Mouse (Mus musculus): ENCODE data around the gene Hrh1.
"Not testable (repeated sequence)": the region's sequence is repeated elsewhere in the genome, so short reads cannot be mapped to it uniquely, and the experiment has no call there.

Gene Hrh1

DNA sequence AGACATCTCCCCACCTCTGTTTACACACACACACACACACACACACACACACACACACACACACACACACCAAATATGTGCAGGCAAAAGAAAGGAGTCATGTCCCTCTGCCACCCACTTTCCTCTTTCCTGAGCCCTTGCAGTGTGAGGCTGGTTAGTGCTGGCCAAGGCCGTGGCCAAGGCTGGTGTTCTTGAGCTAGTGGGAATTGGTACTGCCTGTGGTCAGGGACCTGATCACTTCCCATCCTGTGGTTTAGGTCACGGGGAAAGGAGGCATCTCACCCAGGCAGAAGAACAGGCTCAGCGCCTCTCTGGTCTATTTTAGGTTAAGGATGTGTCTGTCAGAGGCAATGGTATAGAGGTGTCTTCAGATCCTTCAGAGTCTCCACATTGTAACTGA, 59.6 kb downstream of the Hrh1 start:
- in situ Hi-C loops (cut with MboI; ENCODE audit: low sequenced_read_pairs) = no loop called here

DNA sequence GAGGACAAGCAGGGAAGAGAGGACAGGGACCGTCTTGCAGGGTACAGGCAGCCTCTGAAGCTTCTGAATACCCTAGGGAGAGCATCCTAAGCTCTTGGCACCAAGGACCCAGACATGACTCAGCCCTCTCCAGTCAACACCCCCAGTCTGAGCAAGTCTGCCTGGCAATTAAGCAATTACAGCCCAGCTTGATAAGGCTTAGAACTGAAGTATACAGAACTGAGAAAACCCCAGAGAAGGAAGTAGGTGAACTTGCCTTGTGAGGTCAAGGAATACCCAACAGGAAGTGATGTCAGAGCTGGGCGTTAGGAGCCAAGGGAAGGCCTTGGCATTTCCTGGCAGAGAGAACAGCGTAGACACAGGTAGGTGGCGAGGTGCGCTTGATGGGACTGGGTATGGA, 60.5 kb downstream of the Hrh1 start:
- in situ Hi-C loops (cut with MboI; ENCODE audit: low sequenced_read_pairs) = no loop called here

DNA sequence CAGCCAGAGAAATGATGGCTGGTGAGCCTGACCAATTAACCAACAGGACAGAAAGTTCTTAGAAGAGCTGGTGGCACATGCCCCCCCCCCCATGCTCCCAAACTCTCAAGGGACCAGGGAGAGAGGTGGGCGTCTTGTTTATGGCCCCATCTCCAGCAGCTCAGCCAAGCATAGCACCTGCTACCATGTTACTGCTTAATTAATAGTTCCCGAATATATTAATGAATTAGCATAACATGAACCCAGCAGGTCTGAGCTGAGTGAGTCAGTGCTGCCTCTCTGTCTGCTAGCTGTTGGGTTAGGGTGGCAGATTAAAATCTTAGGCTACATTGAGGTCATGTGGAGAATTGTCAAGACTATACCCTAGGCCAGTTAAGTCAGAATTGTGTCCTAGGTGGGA, 62.2 kb downstream of the Hrh1 start:
- in situ Hi-C loops (cut with MboI; ENCODE audit: low sequenced_read_pairs) = no loop called here

DNA sequence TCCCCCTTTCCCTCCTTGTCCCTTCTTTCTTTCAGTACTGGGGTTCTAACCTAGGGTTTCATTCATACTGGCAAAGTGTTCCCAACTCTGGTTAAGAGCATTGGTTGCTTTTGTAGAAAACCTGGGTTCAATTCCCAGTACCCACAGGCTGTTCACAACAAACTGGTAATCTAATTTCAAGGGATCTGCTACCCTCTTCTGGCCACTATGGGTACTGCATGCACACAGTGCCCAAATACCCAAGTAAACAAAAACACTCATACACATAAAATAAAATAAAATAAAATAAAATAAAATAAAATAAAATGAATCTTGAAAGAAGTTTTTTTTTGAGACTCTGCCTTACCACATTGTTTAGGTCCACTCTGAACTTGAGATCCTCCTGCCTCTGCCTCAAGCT, 63.8 kb downstream of the Hrh1 start:
- in situ Hi-C loops (cut with MboI; ENCODE audit: low sequenced_read_pairs) = no loop called here

GRCm38 (mm10) chr6:114462747-114463146, 65.0 kb downstream of the Hrh1 start:
- in situ Hi-C loops (cut with MboI; ENCODE audit: low sequenced_read_pairs) = no loop called here

DNA sequence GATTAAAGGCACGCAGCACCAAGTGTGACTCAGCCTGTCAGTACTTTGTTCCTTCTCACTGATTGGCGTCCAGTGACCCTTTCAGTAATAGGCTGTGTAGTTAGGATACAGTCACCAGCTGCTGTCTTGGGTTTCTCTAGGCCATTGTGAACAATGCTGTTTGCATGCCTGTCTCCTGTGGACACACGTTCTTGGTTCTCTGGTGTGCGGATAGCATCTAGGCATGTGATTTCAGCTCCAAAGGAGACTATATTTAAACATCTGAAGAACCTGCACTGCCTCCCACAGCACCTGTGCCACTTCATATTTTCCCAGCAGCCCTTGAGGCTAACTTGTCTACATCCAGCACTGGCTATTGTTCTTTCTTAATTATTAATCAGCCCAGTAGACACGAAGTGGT, 75.8 kb downstream of the Hrh1 start:
- in situ Hi-C loops (cut with MboI; ENCODE audit: low sequenced_read_pairs) = no loop called here

DNA sequence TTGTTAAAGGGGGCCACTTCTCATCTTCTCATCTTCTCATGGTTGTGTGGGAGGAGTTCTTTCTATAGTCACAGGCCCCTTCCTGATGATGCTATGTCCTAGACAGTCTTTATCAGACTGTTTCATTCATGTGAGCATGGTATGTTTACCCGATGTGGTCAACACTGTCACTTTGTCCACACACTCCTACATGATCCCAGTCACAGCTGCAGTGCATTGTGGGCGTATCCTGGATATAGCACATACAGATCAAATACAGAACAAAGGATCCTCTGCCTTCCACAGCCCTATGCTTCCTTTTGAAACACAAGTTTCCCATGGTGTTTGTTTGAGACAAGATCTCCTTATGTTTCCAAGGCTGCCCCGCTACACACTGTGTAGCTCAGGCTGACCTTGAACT, 76.3 kb downstream of the Hrh1 start:
- in situ Hi-C loops (cut with MboI; ENCODE audit: low sequenced_read_pairs) = no loop called here

DNA sequence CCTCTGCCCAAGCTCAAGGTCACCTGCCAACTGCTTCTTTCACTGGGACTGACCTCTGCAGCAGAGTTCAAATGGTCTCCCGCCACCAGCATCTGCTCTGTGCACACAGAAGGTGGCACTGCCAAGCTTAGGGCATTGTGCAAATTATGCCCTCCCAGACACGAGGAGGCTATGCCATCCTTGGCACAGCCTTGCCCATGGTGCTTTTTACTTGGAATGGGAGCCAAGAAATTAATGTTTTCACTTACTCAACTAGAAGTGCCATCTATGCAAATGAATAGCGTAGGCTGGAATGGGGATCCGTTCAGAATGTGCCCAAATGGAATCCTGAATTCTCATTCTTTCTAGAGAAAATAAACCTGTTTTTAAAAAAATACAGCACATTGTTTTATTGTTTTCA, 77.2 kb downstream of the Hrh1 start:
- in situ Hi-C loops (cut with MboI; ENCODE audit: low sequenced_read_pairs) = no loop called here

DNA sequence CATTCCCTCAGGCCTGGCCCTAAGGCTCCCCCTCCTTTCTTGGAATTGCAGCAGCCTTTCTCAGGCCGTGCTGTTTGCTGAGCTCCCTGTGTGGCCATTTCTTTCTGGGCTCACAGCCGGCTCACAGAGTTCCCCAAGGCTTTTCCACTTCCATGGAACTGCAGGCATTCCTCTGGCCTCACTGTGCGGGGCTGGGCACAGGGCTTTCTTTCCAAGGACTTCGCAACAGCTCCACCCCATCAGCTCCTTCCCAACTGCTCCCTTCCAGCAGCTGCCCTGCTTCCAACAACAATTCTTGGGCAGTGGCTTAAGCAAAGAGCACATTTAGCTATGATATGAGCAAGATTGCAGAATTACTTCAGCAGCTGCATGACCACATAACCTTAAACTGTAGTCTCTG, 81.0 kb downstream of the Hrh1 start:
- in situ Hi-C loops (cut with MboI; ENCODE audit: low sequenced_read_pairs) = no loop called here

DNA sequence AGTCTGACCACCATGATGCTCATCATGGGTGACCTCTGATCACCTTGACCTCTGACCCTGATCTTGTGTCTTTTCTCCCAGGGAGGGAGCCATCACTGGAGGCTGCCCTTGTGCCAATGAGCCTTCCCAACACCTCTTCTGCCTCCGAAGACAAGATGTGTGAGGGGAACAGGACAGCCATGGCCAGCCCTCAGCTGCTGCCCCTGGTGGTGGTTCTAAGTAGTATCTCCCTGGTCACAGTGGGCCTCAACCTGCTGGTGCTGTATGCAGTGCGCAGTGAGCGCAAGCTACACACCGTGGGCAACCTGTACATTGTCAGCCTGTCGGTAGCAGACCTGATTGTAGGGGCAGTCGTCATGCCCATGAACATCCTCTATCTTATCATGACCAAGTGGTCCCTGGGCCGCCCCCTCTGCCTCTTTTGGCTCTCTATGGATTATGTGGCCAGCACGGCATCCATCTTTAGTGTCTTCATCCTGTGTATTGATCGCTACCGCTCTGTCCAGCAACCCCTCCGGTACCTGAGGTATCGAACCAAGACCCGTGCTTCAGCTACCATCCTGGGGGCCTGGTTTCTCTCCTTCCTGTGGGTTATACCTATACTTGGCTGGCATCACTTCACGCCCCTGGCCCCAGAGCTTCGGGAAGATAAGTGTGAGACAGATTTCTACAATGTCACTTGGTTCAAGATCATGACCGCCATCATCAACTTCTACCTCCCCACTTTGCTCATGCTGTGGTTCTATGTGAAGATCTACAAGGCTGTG, 82.1 kb downstream of the Hrh1 start:
- in situ Hi-C loops (cut with MboI; ENCODE audit: low sequenced_read_pairs) = no loop called here

DNA sequence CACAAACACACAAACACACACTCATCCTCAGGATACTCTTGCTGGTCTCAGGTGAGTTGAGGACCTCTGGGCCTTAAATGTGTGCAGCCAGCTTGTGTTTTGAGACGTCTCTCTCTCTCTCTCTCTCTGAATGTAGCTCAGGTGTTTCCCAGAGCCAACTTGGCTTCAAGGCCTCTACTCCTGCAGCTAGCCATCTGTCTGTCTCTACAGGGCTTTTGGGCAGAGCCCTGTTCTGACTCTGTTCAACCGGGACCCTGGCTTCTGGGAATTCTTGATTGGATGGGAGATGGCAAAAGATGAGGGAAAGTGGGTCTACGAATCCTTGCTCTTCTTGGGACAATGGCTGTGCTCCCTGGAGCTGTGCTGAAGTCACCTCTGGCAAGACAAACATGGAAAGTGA, 91.6 kb downstream of the Hrh1 start:
- in situ Hi-C loops (cut with MboI; ENCODE audit: low sequenced_read_pairs) = no loop called here

DNA sequence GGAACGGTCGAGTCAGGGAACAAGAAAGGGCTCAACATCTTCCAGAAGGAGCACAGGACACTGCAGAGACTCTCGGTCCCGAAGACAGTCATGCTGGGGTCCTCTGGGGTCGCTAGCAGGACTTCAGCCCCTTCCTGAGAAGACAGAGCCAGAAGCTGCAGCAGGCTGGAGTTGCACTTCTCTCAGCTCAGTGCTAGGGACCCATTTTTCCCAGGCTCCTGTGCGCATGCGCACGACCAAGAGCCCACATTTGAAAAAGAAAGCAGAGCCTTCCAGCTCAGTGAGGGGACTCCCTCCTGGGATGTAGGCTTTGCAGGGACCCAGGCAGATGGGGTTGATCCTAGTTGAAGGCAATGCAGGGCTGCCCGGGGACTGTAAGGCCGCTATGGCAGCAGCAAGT, 94.9 kb downstream of the Hrh1 start:
- in situ Hi-C loops (cut with MboI; ENCODE audit: low sequenced_read_pairs) = not testable (repeated sequence)

DNA sequence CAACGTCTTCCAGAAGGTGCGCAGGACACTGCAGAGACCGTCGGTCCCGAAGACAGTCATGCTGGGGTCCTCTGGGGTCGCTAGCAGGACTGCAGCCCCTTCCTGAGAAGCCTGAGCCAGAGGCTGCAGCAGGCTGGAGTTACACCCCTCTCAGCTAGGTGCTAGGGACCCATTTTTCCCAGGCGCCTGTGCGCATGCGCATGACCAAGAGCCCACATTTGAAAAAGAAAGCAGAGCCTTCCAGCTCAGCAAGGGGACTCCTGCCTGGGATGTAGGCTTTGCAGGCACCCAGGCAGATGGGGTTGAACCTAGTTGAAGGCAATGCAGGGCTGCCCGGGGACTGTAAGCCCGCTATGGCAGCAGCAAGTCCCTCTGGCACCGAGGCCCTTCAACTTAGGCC, 97.3 kb downstream of the Hrh1 start:
- in situ Hi-C loops (cut with MboI; ENCODE audit: low sequenced_read_pairs) = not testable (repeated sequence)

GRCm38 (mm10) chr6:114514038-114514437, 116.3 kb downstream of the Hrh1 start:
- in situ Hi-C loops (cut with MboI; ENCODE audit: low sequenced_read_pairs) = not testable (repeated sequence)

DNA sequence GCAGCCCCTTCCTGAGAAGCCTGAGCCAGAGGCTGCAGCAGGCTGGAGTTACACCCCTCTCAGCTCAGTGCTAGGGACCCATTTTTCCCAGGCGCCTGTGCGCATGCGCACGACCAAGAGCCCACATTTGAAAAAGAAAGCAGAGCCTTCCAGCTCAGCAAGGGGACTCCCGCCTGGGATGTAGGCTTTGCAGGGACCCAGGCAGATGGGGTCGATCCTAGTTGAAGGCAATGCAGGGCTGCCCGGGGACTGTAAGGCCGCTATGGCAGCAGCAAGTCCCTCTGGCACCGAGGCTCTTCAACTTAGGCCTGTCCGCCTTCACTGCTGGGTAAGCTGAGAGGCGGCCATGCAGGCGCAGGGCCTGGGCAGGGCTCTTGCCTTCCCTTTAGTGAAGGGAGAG, 131.0 kb downstream of the Hrh1 start:
- in situ Hi-C loops (cut with MboI; ENCODE audit: low sequenced_read_pairs) = not testable (repeated sequence)
